Mouse (Mus musculus) monocyte, adult 2 months (primary cell): ENCODE data around the gene Baiap2l2.

Experiments used
- DNase-seq, 2 experiments: peaks; one replicate each; pipeline ENCODE4 v3.0.0; 2022; ENCODE audit warnings: low spot score in 2 of 2, low read depth in 1 of 2

Baiap2l2 gene

DNA sequence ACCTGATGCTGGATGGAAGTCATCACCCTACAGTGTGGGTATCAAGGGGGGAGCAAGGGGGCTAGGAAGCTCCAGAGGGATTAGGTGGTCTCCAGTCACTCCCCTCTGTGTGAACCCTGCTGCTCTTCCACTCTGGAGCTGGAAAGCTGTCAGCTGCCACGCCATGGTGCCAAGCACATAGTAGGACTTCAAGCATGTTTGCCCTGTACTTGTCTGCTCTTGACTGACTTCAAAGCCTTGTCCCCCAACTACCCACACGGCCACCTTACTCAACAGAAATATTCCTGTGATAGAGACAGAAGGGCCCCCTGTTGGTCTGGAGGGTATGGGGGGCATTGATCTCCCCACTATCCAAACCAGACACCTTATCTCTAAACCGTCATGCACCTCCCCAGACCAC is 69.1 kb downstream of the Baiap2l2 start:
- DNase-seq: no peak

DNA sequence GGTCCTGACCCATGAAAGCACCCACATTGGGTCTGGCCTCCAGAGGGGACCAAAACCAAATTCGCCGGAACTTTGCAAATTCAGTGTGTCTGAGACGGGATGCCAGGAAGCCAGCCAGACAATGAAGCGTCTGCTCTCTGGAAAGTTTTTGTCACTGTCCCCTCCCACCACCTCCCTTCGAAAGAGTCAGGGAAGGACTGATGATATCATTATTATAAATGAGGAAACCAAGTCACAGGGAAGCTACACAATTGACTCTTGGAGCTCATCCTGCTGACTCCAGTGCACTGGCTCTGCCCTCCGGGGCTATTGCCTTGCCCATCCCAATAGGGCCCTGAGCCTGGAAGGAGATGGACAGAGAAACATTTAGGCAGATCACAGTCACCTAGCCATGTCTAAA is 71.7 kb downstream of the Baiap2l2 start:
- no peak for DNase-seq

- DNase-seq: no peak
These were observed 72.4 kb downstream of the Baiap2l2 start for GRCm38 (mm10) chr15:79212750-79213446.

DNA sequence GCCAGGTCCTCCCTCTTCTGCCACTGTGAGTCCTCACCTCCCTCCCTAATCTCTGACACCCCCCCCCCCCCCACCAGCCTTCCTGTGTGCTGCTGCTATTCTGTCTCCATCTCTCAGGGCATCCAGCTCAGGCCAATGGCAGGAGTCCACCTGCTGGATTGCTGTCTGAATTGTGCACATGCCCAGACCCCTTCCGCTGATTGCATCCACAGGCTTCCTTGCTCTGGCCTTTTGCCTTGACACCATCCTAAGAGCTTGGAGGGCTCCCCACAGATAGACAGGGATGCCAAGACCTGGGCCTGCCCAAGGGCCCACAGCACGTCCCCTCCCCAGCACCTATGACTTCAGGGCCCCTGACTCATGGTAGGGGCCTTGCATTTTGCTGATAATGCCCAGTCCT is 75.0 kb downstream of the Baiap2l2 start:
- no peak for DNase-seq

DNA sequence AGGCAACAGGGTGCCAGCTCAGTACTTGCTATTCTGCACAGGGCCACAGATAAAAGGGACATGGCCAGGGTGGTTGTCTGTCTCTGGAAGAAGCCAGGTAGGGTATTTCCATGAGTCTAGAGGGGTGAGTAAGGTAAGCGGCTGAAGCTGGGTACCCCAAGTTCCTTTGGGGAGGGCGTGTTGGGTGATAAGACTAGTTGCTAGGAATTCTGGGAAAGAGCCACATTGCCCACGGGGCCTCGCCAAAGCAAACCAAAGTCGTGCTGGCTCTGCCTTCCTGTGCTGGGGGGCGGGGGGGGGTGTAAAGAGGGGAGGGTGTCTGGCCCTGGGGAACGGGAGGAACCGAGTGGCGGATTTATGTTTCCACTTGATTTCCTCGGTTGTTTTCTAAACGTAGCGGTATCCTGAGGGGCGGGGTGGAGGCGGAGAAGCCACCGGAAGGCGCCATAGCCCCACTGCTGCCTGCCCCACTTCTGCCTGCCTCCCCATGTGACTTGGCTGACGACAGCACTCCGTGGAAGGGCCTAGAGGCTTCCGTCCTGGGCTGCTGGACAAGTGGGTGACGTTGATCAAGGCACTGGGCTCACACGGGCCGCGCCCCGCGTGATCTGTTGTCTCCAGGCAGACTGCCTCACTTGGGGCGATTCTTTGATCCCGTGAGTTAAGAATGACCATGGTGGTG is 76.4 kb downstream of the Baiap2l2 start:
- peak; percentile 67 to 75 for DNase-seq

GRCm38 (mm10) chr15:79208211-79208610 is 77.1 kb downstream of the Baiap2l2 start:
- DNase-seq: no peak
